Mouse (Mus musculus): ENCODE measurements at regions not wholly inside any gene's neighbourhood (a gene's known extent, or its start where the extent isn't known, plus 50 kb on each side); places are given as distances from the start of the nearest gene placed in this dataset.

GRCm38 (mm10) chr10:44887081-44887683, 179.8 kb upstream of the Prep start:
- Histone ChIP-seq H3K4me3 (ENCODE audit: control insufficient read depth, low read depth, low read length) (no peak overlapping the region), H3K27me3 (ENCODE audit: control insufficient read depth, insufficient read depth, low read length) (no peaks in the 10 kb centered on the region), H3K27ac (ENCODE audit: control insufficient read depth, insufficient read depth, low read depth, low read length) (no peak overlapping the region), H3K4me1 (ENCODE audit: control insufficient read depth, insufficient read depth, low read length) (no peaks in the 10 kb centered on the region), H3K36me3 (ENCODE audit: control insufficient read depth, insufficient read depth, low read length) (no peaks in the 10 kb centered on the region)
- TF ChIP-seq CTCF (IDR thresholded peaks at IDR 0.05; ENCODE audit: control insufficient read depth, insufficient read depth, insufficient replicate concordance, low read depth, low read length): no peak
- no peak for TF ChIP-seq POLR2A (IDR thresholded peaks at IDR 0.05; ENCODE audit: control insufficient read depth, low read depth, low read length)

GRCm38 (mm10) chr10:44881967-44882366, 185.0 kb upstream of the Prep start:
- no peaks in the 10 kb centered on the region for H3K4me1 ChIP-seq (ENCODE audit: control insufficient read depth, insufficient read depth, low read length)
- no peaks in the 10 kb centered on the region for H3K27me3 ChIP-seq (ENCODE audit: control insufficient read depth, insufficient read depth, low read length)
- no peak for TF ChIP-seq POLR2A (IDR thresholded peaks at IDR 0.05; ENCODE audit: control insufficient read depth, low read depth, low read length)
- no peak for TF ChIP-seq CTCF (IDR thresholded peaks at IDR 0.05; ENCODE audit: control insufficient read depth, insufficient read depth, insufficient replicate concordance, low read depth, low read length)
- H3K27ac ChIP-seq (ENCODE audit: control insufficient read depth, insufficient read depth, low read depth, low read length): no peak overlapping the region
- no peaks in the 10 kb centered on the region for H3K36me3 ChIP-seq (ENCODE audit: control insufficient read depth, insufficient read depth, low read length)
- H3K4me3 ChIP-seq (ENCODE audit: control insufficient read depth, low read depth, low read length): no peak overlapping the region

GRCm38 (mm10) chr10:44877076-44877663, 189.8 kb upstream of the Prep start:
- no peaks in the 10 kb centered on the region for H3K4me1 ChIP-seq (ENCODE audit: control insufficient read depth, insufficient read depth, low read length)
- no peak for TF ChIP-seq CTCF (IDR thresholded peaks at IDR 0.05; ENCODE audit: control insufficient read depth, insufficient read depth, insufficient replicate concordance, low read depth, low read length)
- TF ChIP-seq POLR2A (IDR thresholded peaks at IDR 0.05; ENCODE audit: control insufficient read depth, low read depth, low read length): no peak
- H3K4me3 ChIP-seq (ENCODE audit: control insufficient read depth, low read depth, low read length): no peak overlapping the region
- no peaks in the 10 kb centered on the region for H3K36me3 ChIP-seq (ENCODE audit: control insufficient read depth, insufficient read depth, low read length)
- no peak overlapping the region for H3K27ac ChIP-seq (ENCODE audit: control insufficient read depth, insufficient read depth, low read depth, low read length)
- no peaks in the 10 kb centered on the region for H3K27me3 ChIP-seq (ENCODE audit: control insufficient read depth, insufficient read depth, low read length)

- TF ChIP-seq POLR2A (IDR thresholded peaks at IDR 0.05; ENCODE audit: control insufficient read depth, low read depth, low read length): no peak
- TF ChIP-seq CTCF (IDR thresholded peaks at IDR 0.05; ENCODE audit: control insufficient read depth, insufficient read depth, insufficient replicate concordance, low read depth, low read length): no peak
- Histone ChIP-seq H3K36me3 (ENCODE audit: control insufficient read depth, insufficient read depth, low read length) (no peaks in the 10 kb centered on the region), H3K27me3 (ENCODE audit: control insufficient read depth, insufficient read depth, low read length) (no peaks in the 10 kb centered on the region), H3K4me1 (ENCODE audit: control insufficient read depth, insufficient read depth, low read length) (no peaks in the 10 kb centered on the region), H3K4me3 (ENCODE audit: control insufficient read depth, low read depth, low read length) (no peak overlapping the region), H3K27ac (ENCODE audit: control insufficient read depth, insufficient read depth, low read depth, low read length) (no peak overlapping the region)
Measured at GRCm38 (mm10) chr10:44873642-44874285, 193.2 kb upstream of the Prep start.

- H3K27me3 ChIP-seq (ENCODE audit: control insufficient read depth, insufficient read depth, low read length): no peaks in the 10 kb centered on the region
- H3K4me3 ChIP-seq (ENCODE audit: control insufficient read depth, low read depth, low read length): no peak overlapping the region
- no peak for TF ChIP-seq POLR2A (IDR thresholded peaks at IDR 0.05; ENCODE audit: control insufficient read depth, low read depth, low read length)
- TF ChIP-seq CTCF (IDR thresholded peaks at IDR 0.05; ENCODE audit: control insufficient read depth, insufficient read depth, insufficient replicate concordance, low read depth, low read length): no peak
- H3K36me3 ChIP-seq (ENCODE audit: control insufficient read depth, insufficient read depth, low read length): no peaks in the 10 kb centered on the region
- H3K4me1 ChIP-seq (ENCODE audit: control insufficient read depth, insufficient read depth, low read length): peaks cover 4% of the 10 kb centered on the region
- no peak overlapping the region for H3K27ac ChIP-seq (ENCODE audit: control insufficient read depth, insufficient read depth, low read depth, low read length)
Measured at GRCm38 (mm10) chr10:44864191-44864747, 202.7 kb upstream of the Prep start.

GRCm38 (mm10) chr10:44862360-44862674, 204.7 kb upstream of the Prep start:
- TF ChIP-seq POLR2A (IDR thresholded peaks at IDR 0.05; ENCODE audit: control insufficient read depth, low read depth, low read length) (no peak), CTCF (IDR thresholded peaks at IDR 0.05; ENCODE audit: control insufficient read depth, insufficient read depth, insufficient replicate concordance, low read depth, low read length) (no peak)
- H3K27ac ChIP-seq (ENCODE audit: control insufficient read depth, insufficient read depth, low read depth, low read length): no peak overlapping the region
- no peaks in the 10 kb centered on the region for H3K27me3 ChIP-seq (ENCODE audit: control insufficient read depth, insufficient read depth, low read length)
- H3K36me3 ChIP-seq (ENCODE audit: control insufficient read depth, insufficient read depth, low read length): no peaks in the 10 kb centered on the region
- H3K4me1 ChIP-seq (ENCODE audit: control insufficient read depth, insufficient read depth, low read length): peaks cover 4% of the 10 kb centered on the region
- no peak overlapping the region for H3K4me3 ChIP-seq (ENCODE audit: control insufficient read depth, low read depth, low read length)

GRCm38 (mm10) chr10:44861671-44862359, 205.2 kb upstream of the Prep start:
- Histone ChIP-seq H3K36me3 (ENCODE audit: control insufficient read depth, insufficient read depth, low read length) (no peaks in the 10 kb centered on the region), H3K4me1 (ENCODE audit: control insufficient read depth, insufficient read depth, low read length) (peaks cover 4% of the 10 kb centered on the region), H3K27ac (ENCODE audit: control insufficient read depth, insufficient read depth, low read depth, low read length) (no peak overlapping the region), H3K27me3 (ENCODE audit: control insufficient read depth, insufficient read depth, low read length) (no peaks in the 10 kb centered on the region), H3K4me3 (ENCODE audit: control insufficient read depth, low read depth, low read length) (peak overlapping the region; percentile 36)
- TF ChIP-seq POLR2A (IDR thresholded peaks at IDR 0.05; ENCODE audit: control insufficient read depth, low read depth, low read length) (no peak), CTCF (IDR thresholded peaks at IDR 0.05; ENCODE audit: control insufficient read depth, insufficient read depth, insufficient replicate concordance, low read depth, low read length) (no peak)

All from testis, adult 2 months (tissue).